25 mouse cellular contexts compared by ENCODE assay signal in genomic region chr10:75626991-75627390, GRCm38 (mm10). TPM values are rescaled to one million over a fixed set of nuclear protein-coding genes. Genes with fewer than 3 reads are reported as not detected.
DNase-seq lines count a peak whose midpoint lies in the region; ATAC-seq and TF ChIP-seq lines count a peak whose summit lies in the region.
"Had no signal": no experiment of that assay in that cellular context is flagged by ENCODE, and none has a peak within 500 bp of the region (broad histone marks: within the 10 kb centered on the region; RNA-seq: fewer than 3 reads in every experiment).

No protein-coding gene starts in this region.

- no peak overlapping the region for H3K27ac ChIP-seq in liver, postnatal 0 days (ENCODE audit: low read depth)
- peak overlapping the region; percentile 16; the same call in 1 of the 2 replicates for H3K27ac ChIP-seq in lung, embryonic 16.5 days (ENCODE audit: low read length)
- H3K27ac ChIP-seq: embryonic facial prominence, embryonic 12.5 days; forebrain, embryonic 15.5 days; hindbrain, embryonic 10.5 days; hindbrain, embryonic 15.5 days; liver, embryonic 15.5 days; neural tube, embryonic 12.5 days had no signal

- 56% methylated on average over 3 of the region's 3 CpGs for WGBS in liver, postnatal 0 days (ENCODE audit: insufficient replicate concordance)
- WGBS in lung, embryonic 16.5 days = 49% methylated on average over 3 of the region's 3 CpGs

- H3K4me2 ChIP-seq in liver, postnatal 0 days (ENCODE audit: low read depth, low read length) = no peak overlapping the region
- no peak overlapping the region for H3K4me2 ChIP-seq in lung, embryonic 16.5 days (ENCODE audit: low read depth, low read length)
- H3K4me2 ChIP-seq: embryonic facial prominence, embryonic 12.5 days; forebrain, embryonic 15.5 days; hindbrain, embryonic 15.5 days; liver, embryonic 15.5 days; midbrain, embryonic 11.5 days; neural tube, embryonic 12.5 days had no signal

- peak; percentile 64 for ATAC-seq in liver, postnatal 0 days
- ATAC-seq in lung, embryonic 16.5 days (ENCODE audit: low read depth) = peak; percentile 90
- ATAC-seq: activated CD4-positive, CD25-positive, alpha-beta regulatory T cell, adult 4 months; forebrain, embryonic 15.5 days; inflammation-experienced regulatory T-cells, adult 6 months had no signal

- peaks cover 3% of the 10 kb centered on the region; the same call in 1 of the 2 replicates for H3K9me3 ChIP-seq in liver, postnatal 0 days (ENCODE audit: low read length)
- no peaks in the 10 kb centered on the region for H3K9me3 ChIP-seq in lung, embryonic 16.5 days (ENCODE audit: control insufficient read depth, low read length)
- H3K9me3 ChIP-seq: embryonic facial prominence, embryonic 12.5 days; forebrain, embryonic 15.5 days; hindbrain, embryonic 10.5 days; hindbrain, embryonic 15.5 days; liver, embryonic 15.5 days; neural tube, embryonic 12.5 days had no signal

- H3K36me3 ChIP-seq in liver, postnatal 0 days (replicated peaks; ENCODE audit: insufficient read depth, low read length) = no peaks in the 10 kb centered on the region
- H3K36me3 ChIP-seq in lung, embryonic 16.5 days (ENCODE audit: control insufficient read depth, insufficient read depth, low read length) = no peaks in the 10 kb centered on the region
- H3K36me3 ChIP-seq: embryonic facial prominence, embryonic 12.5 days; forebrain, embryonic 15.5 days; hindbrain, embryonic 10.5 days; hindbrain, embryonic 15.5 days; liver, embryonic 15.5 days; neural tube, embryonic 12.5 days had no signal

- H3K27me3 ChIP-seq in liver, postnatal 0 days (ENCODE audit: insufficient read depth, low read length) = no peaks in the 10 kb centered on the region
- H3K27me3 ChIP-seq in lung, embryonic 16.5 days (ENCODE audit: control insufficient read depth, insufficient read depth, low read depth, low read length) = no peaks in the 10 kb centered on the region
- H3K27me3 ChIP-seq: embryonic facial prominence, embryonic 12.5 days; forebrain, embryonic 15.5 days; hindbrain, embryonic 15.5 days; liver, embryonic 15.5 days; neural tube, embryonic 12.5 days had no signal

- no peaks in the 10 kb centered on the region for H3K4me1 ChIP-seq in liver, postnatal 0 days (ENCODE audit: insufficient read depth)
- H3K4me1 ChIP-seq in lung, embryonic 16.5 days (replicated peaks; ENCODE audit: control insufficient read depth, insufficient read depth, low read length) = peaks cover 4% of the 10 kb centered on the region
- H3K4me1 ChIP-seq: embryonic facial prominence, embryonic 12.5 days; forebrain, embryonic 15.5 days; hindbrain, embryonic 10.5 days; hindbrain, embryonic 15.5 days; neural tube, embryonic 12.5 days had no signal

- TF ChIP-seq EP300 in liver, postnatal 0 days (IDR thresholded peaks at IDR 0.05; ENCODE audit: low read depth) = no peak

- H3K4me3 ChIP-seq in liver, postnatal 0 days (ENCODE audit: low read depth, low read length) = no peak overlapping the region
- no peak overlapping the region for H3K4me3 ChIP-seq in lung, embryonic 16.5 days (ENCODE audit: low read length)
- H3K4me3 ChIP-seq: embryonic facial prominence, embryonic 12.5 days; forebrain, embryonic 15.5 days; hindbrain, embryonic 10.5 days; hindbrain, embryonic 15.5 days; liver, embryonic 15.5 days; myocyte; neural tube, embryonic 12.5 days had no signal

- DNase-seq in liver, postnatal 0 days = no peak
- no peak for DNase-seq in liver
- peak; percentile 63 for DNase-seq in lung, postnatal 25 days (ENCODE audit: low spot score)
- DNase-seq in testis, postnatal 14 days (ENCODE audit: low spot score) = peak; percentile 23
- no peak for DNase-seq in embryo, embryonic 10 days (ENCODE audit: low spot score)
- DNase-seq in cerebellum, adult 18-20 months = no peak
- DNase-seq: B cell, adult 2 months; cerebellum, adult 9-10 months; cerebellum, postnatal 36 days; embryo, embryonic 11 days; kidney, adult 8-10 months; layer of hippocampus, adult 9-11 months; right cerebral cortex, postnatal 4 days; thymus, postnatal 14 days had no signal

- no peak for TF ChIP-seq CTCF in liver, postnatal 0 days (IDR thresholded peaks at IDR 0.05; ENCODE audit: low read depth)

- H3K9ac ChIP-seq in liver, postnatal 0 days (replicated peaks) = no peak overlapping the region
- H3K9ac ChIP-seq in lung, embryonic 16.5 days (ENCODE audit: low read length) = no peak overlapping the region
- H3K9ac ChIP-seq: embryonic facial prominence, embryonic 12.5 days; forebrain, embryonic 15.5 days; hindbrain, embryonic 15.5 days; liver, embryonic 15.5 days; neural tube, embryonic 12.5 days had no signal

RNA-seq across cellular contexts. Expression of gene Susd2, which starts 16.8 kb away (rescaled TPM):
- polyA plus RNA-seq in liver, postnatal 0 days (2015; fragmentation: Nextera tagmentation; extraction: Ambion mirVana) = 1.6 TPM in 2 replicates
- polyA plus RNA-seq in lung, embryonic 16.5 days (2015; fragmentation: Nextera tagmentation; extraction: Ambion mirVana) = 11.0 and 13.0 TPM in 2 replicates

RNA-seq across cellular contexts. Expression of gene Ggt5, which starts 37.9 kb away (rescaled TPM):
- polyA plus RNA-seq in liver, postnatal 0 days (2015; fragmentation: Nextera tagmentation; extraction: Ambion mirVana) = 0.81 and 1.4 TPM in 2 replicates
- 2.5 and 5.2 TPM in 2 replicates for polyA plus RNA-seq in lung, embryonic 16.5 days (2015; fragmentation: Nextera tagmentation; extraction: Ambion mirVana)

Comparison
In these comparisons a context has a peak if more than half of its experiments do, and no peak if none do; other contexts are left out.
1. DNase-seq: peak in lung, postnatal 25 days (single experiment) and testis, postnatal 14 days (single experiment); none in liver, postnatal 0 days (single experiment), liver (single experiment), embryo, embryonic 10 days (single experiment) and cerebellum, adult 18-20 months (0 of 2).